Mouse (Mus musculus) thymus, adult 2 months (tissue): ENCODE data around the gene Scnn1b.

Experiments used
- CTCF ChIP-seq: fragments of 200-500 bp; IDR thresholded peaks from 2 replicates; pipeline ENCODE4 v1.5.1; 2012; ENCODE audit warnings: mild to moderate bottlenecking, control low read depth, low read length, moderate library complexity, borderline replicate concordance; ENCODE audit not compliant: control insufficient read depth, poor library complexity, insufficient read depth; ENCODE audit errors: extremely low read depth
- POLR2A ChIP-seq: fragments of 200-500 bp; IDR thresholded peaks from 2 replicates; pipeline ENCODE4 v1.6.1; 2012; ENCODE audit warnings: mild to moderate bottlenecking, low read length, control low read depth, moderate library complexity; ENCODE audit not compliant: control insufficient read depth, poor library complexity, insufficient read depth; ENCODE audit errors: extremely low read depth

GRCm38 (mm10) chr7:121938124-121938891 is 73.5 kb downstream of the Scnn1b start:
- TF ChIP-seq POLR2A (no peak), CTCF (no peak)
